Mouse (Mus musculus) intestine, embryonic 14.5 days (tissue): ENCODE results near the gene Anapc5. TPM values are rescaled to one million over a fixed set of nuclear protein-coding genes. Genes with fewer than 3 reads are reported as not detected.
A peak's percentile ranks its signal among the peaks of the same experiment; 100 is the strongest.

Experiments
- ATAC-seq: fragments of 200-750 bp; cut with Nextera tagmentation; replicated peaks from 2 replicates; pipeline ENCODE4 v1.8.0; 2017; ENCODE audit warnings: low read depth, moderate number of reproducible peaks, moderate TSS enrichment, moderate library complexity; ENCODE audit not compliant: low FRiP score, low TSS enrichment
- DNase-seq: peaks from one replicate; pipeline ENCODE4 v3.0.0-alpha.2; 2018; ENCODE audit warnings: low spot score
- H3K27ac ChIP-seq: fragments of 300-500 bp; sonication (generic); 2 replicates; pipeline ENCODE4 v1.5.1; 2014; ENCODE audit warnings: low read depth, mild to moderate bottlenecking, control low read depth
- H3K27me3 ChIP-seq: fragments of 300-500 bp; sonication (generic); replicated peaks from 2 replicates; pipeline ENCODE4 v1.6.1; 2014; ENCODE audit warnings: low read length, control low read depth; ENCODE audit not compliant: control insufficient read depth, insufficient read depth
- H3K36me3 ChIP-seq: fragments of 300-500 bp; sonication (generic); 2 replicates; pipeline ENCODE4 v1.6.1; 2014; ENCODE audit warnings: low read length, control low read depth; ENCODE audit not compliant: control insufficient read depth, insufficient read depth
- H3K4me1 ChIP-seq: fragments of 300-500 bp; sonication (generic); replicated peaks from 2 replicates; pipeline ENCODE4 v1.6.1; 2014; ENCODE audit warnings: low read length, control low read depth, mixed read lengths; ENCODE audit not compliant: control insufficient read depth, insufficient read depth
- H3K4me2 ChIP-seq: fragments of 300-500 bp; sonication (generic); 2 replicates; pipeline ENCODE4 v1.6.1; 2014; ENCODE audit warnings: low read length
- H3K4me3 ChIP-seq: fragments of 300-500 bp; sonication (generic); 2 replicates; pipeline ENCODE4 v1.5.1; 2014; ENCODE audit warnings: low read depth, low read length, control low read depth, mixed read lengths
- H3K9ac ChIP-seq: fragments of 300-500 bp; sonication (generic); 2 replicates; pipeline ENCODE4 v1.6.1; 2014; ENCODE audit warnings: mild to moderate bottlenecking, low read length
- H3K9me3 ChIP-seq: fragments of 300-500 bp; sonication (generic); 2 replicates; pipeline ENCODE4 v1.6.1; 2016; ENCODE audit warnings: low read length, control low read depth; ENCODE audit not compliant: control insufficient read depth
- WGBS: fragments of 180-500 bp; shearing (Covaris S2); extraction: QIAGEN DNeasy Blood & Tissue Kit; methylation state at CpG from one replicate; pipeline ENCODE4 v1.1.7; 2014; 5-methylcytosine and 5-hydroxymethylcytosine counted together
- polyA plus RNA-seq: library from polyadenylated mRNA; unstranded; fragments of >200 nt; fragmentation: Nextera tagmentation; extraction: Ambion mirVana; gene quantifications from 2 replicates; pipeline ENCODE4 v1.2.1, GENCODE M21; 2014

The Anapc5 gene
- polyA plus RNA-seq, 1 experiment from 2014 or later = 448 TPM

DNA sequence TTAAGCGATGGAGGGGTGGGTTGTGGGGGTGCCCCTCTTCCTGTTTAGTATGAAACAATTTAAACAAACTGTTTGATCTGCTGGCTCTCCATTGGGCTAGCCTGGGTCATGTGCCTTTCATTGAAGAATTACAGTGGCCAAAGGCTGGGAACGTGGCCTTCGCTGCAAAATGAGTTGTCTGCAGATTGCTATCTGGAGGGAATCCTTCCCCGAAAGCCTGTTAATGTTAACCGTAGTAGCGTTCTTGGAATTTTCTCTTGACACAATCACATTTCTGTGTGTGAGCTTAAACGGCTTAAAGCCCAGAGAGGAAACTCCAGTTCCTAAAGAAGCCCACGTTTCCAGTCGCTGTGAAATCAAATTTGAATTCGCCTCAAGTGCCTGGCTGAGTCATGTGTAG lies 11.9 kb upstream of the Anapc5 start:
- Histone ChIP-seq H3K27me3 (no peaks in the 10 kb centered on the region), H3K4me1 (no peaks in the 10 kb centered on the region), H3K4me2 (no peak overlapping the region), H3K36me3 (no peaks in the 10 kb centered on the region), H3K9me3 (no peaks in the 10 kb centered on the region), H3K9ac (no peak overlapping the region), H3K27ac (no peak overlapping the region), H3K4me3 (no peak overlapping the region)
- DNase-seq (no peak), ATAC-seq (no peak)
- whole genome bisulfite sequencing = 81% methylated on average over 10 of the region's 10 CpGs

GRCm38 (mm10) chr5:122832536-122832935 lies 11.4 kb upstream of the Anapc5 start:
- Histone ChIP-seq H3K4me1 (no peaks in the 10 kb centered on the region), H3K4me3 (no peak overlapping the region), H3K27ac (no peak overlapping the region), H3K4me2 (no peak overlapping the region), H3K27me3 (no peaks in the 10 kb centered on the region), H3K36me3 (no peaks in the 10 kb centered on the region), H3K9me3 (no peaks in the 10 kb centered on the region), H3K9ac (no peak overlapping the region)
- ATAC-seq (no peak), DNase-seq (no peak)
- 86% methylated on average over 10 of the region's 10 CpGs for WGBS

GRCm38 (mm10) chr5:122825099-122825498 lies 4.0 kb upstream of the Anapc5 start:
- Histone ChIP-seq H3K9me3 (no peaks in the 10 kb centered on the region), H3K4me2 (no peak overlapping the region), H3K36me3 (no peaks in the 10 kb centered on the region), H3K27ac (no peak overlapping the region), H3K4me3 (no peak overlapping the region), H3K9ac (no peak overlapping the region), H3K27me3 (no peaks in the 10 kb centered on the region), H3K4me1 (peaks cover 2% of the 10 kb centered on the region; the same call in 1 of the 2 replicates)
- ATAC-seq (no peak), DNase-seq (no peak)
- 84% methylated on average over 8 of the region's 8 CpGs for WGBS

DNA sequence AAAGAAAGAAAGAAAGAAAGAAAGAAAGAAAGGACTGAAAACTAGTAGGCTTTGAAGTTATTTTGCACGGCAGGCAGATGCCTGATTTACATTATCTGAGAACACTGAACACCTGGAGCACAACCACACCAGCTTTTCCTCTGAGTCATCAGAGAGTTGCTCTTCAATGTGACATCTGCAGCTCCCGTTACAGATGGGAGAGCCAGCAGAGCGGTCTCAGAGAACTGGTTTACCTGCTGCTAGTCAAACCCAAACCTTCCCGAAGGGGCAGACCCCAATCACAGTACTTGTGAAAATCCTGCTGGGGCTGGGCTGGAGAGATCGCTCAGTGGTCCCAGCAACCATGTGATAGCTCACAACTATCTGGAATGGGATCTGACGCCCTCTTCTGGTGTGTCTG lies 3.3 kb upstream of the Anapc5 start:
- Histone ChIP-seq H3K4me2 (no peak overlapping the region), H3K27me3 (no peaks in the 10 kb centered on the region), H3K4me1 (peaks cover 7% of the 10 kb centered on the region), H3K9ac (no peak overlapping the region), H3K27ac (no peak overlapping the region), H3K9me3 (no peaks in the 10 kb centered on the region), H3K4me3 (no peak overlapping the region), H3K36me3 (peaks cover 2% of the 10 kb centered on the region; the same call in 1 of the 2 replicates)
- 64% methylated on average over 6 of the region's 6 CpGs for WGBS
- no peak for ATAC-seq
- DNase-seq = no peak

DNA sequence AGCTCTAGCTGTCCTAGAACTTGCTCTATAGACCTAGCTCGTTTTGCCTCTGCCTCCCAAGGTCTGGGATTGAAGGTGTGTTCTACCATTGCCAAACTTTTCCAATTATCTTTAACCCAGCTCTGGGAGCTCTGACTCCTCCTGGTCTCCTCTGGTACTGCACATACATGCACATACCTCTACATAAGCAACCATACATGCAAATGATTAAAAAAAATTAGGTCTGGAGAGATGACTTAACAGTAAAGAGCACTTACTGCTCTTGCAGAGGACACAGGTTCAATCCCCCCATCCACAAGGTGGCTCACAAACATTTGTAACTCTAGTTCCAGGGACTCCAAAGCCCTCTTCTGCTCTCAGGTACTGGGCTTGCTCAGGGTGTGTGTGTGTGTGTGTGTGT lies 2.8 kb upstream of the Anapc5 start:
- no peaks in the 10 kb centered on the region for H3K9me3 ChIP-seq
- H3K4me3 ChIP-seq = no peak overlapping the region
- H3K27me3 ChIP-seq = no peaks in the 10 kb centered on the region
- H3K4me1 ChIP-seq = peaks cover 9% of the 10 kb centered on the region
- WGBS = 93% methylated on average over 1 of the region's 1 CpGs
- no peak overlapping the region for H3K4me2 ChIP-seq
- H3K9ac ChIP-seq = no peak overlapping the region
- H3K36me3 ChIP-seq = peaks cover 7% of the 10 kb centered on the region; the same call in 1 of the 2 replicates
- H3K27ac ChIP-seq = no peak overlapping the region
- no peak for DNase-seq
- no peak for ATAC-seq

- WGBS = 94% methylated on average over 4 of the region's 4 CpGs
- ATAC-seq (no peak), DNase-seq (no peak)
- Histone ChIP-seq H3K9ac (no peak overlapping the region), H3K4me3 (no peak overlapping the region), H3K4me1 (peaks cover 9% of the 10 kb centered on the region), H3K27ac (no peak overlapping the region), H3K27me3 (no peaks in the 10 kb centered on the region), H3K9me3 (no peaks in the 10 kb centered on the region), H3K36me3 (peaks cover 23% of the 10 kb centered on the region), H3K4me2 (no peak overlapping the region)
Observed at GRCm38 (mm10) chr5:122822441-122822840, 1.3 kb upstream of the Anapc5 start.

GRCm38 (mm10) chr5:122821524-122821885 lies 366 bp upstream of the Anapc5 start:
- DNase-seq (no peak), ATAC-seq (peak; percentile 69)
- 0% methylated on average over 10 of the region's 10 CpGs for WGBS
- peak overlapping the region; percentile 95 for H3K27ac ChIP-seq
- H3K36me3 ChIP-seq = peaks cover 32% of the 10 kb centered on the region
- no peaks in the 10 kb centered on the region for H3K9me3 ChIP-seq
- H3K4me3 ChIP-seq = peak overlapping the region; percentile 77
- H3K9ac ChIP-seq = peak overlapping the region; percentile 80
- H3K27me3 ChIP-seq = no peaks in the 10 kb centered on the region
- peak overlapping the region; percentile 57 for H3K4me2 ChIP-seq
- H3K4me1 ChIP-seq = peaks cover 9% of the 10 kb centered on the region

DNA sequence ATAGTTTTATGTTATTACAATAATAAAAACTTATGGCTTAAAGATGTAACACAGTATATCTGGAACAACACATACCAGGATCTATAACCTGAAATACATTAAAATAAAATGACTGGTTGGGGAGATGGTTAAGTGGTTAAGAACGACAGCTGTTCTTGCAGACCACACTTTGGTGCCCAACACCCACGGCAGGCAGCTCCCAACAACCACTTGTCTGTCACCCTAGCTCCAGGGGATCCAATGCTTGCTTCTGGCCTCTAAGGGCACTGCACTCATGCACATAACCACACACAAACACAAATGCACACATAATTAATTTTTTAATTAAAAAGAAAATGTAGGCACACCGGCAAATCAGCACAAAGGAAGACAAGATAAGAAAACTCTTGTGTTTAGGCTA lies 8.4 kb downstream of the Anapc5 start:
- WGBS = 92% methylated on average over 3 of the region's 3 CpGs
- Histone ChIP-seq H3K27ac (no peak overlapping the region), H3K4me1 (no peaks in the 10 kb centered on the region), H3K36me3 (peaks cover 89% of the 10 kb centered on the region), H3K9ac (no peak overlapping the region), H3K4me2 (no peak overlapping the region), H3K27me3 (no peaks in the 10 kb centered on the region), H3K4me3 (no peak overlapping the region), H3K9me3 (no peaks in the 10 kb centered on the region)
- ATAC-seq (no peak), DNase-seq (no peak)

- no peak overlapping the region for H3K27ac ChIP-seq
- WGBS = 90% methylated on average over 9 of the region's 9 CpGs
Observed at GRCm38 (mm10) chr5:122811364-122812079, 9.6 kb downstream of the Anapc5 start.

More at GRCm38 (mm10) chr5:122811364-122812079, 9.6 kb downstream of the Anapc5 start:
- Histone ChIP-seq H3K9ac (no peak overlapping the region), H3K4me3 (no peak overlapping the region), H3K36me3 (peaks cover 89% of the 10 kb centered on the region), H3K4me2 (no peak overlapping the region), H3K4me1 (no peaks in the 10 kb centered on the region), H3K9me3 (no peaks in the 10 kb centered on the region), H3K27me3 (no peaks in the 10 kb centered on the region)
- ATAC-seq (no peak), DNase-seq (peak; percentile 68)
